Mouse (Mus musculus): ENCODE data around the gene Rplp2. TPM values are rescaled to one million over a fixed set of nuclear protein-coding genes. Genes with fewer than 3 reads are reported as not detected.
A peak's percentile ranks its signal among the peaks of the same experiment; 100 is the strongest.
"Not testable (repeated sequence)": the region's sequence is repeated elsewhere in the genome, so short reads cannot be mapped to it uniquely, and the experiment has no call there.

The Rplp2 gene
- total and polyA plus RNA-seq, 3 experiments, result 254 to 1,228 (median 577) TPM

GRCm38 (mm10) chr7:141443828-141444237 is 3.3 kb upstream of the Rplp2 start, which contains the start of gene Pidd1:
TSS of gene Pidd1 (minus strand) at chr7:141444025.
- peak; percentile 85 for DNase-seq

- DNase-seq, result not testable (repeated sequence)
These were observed 796 bp upstream of the Rplp2 start for GRCm38 (mm10) chr7:141446374-141446773.

GRCm38 (mm10) chr7:141451928-141452327 is 4.8 kb downstream of the Rplp2 start:
- DNase-seq, result no peak

- DNase-seq, result no peak
These were observed 6.5 kb downstream of the Rplp2 start for GRCm38 (mm10) chr7:141453636-141454035.

GRCm38 (mm10) chr7:141454967-141455551 is 7.9 kb downstream of the Rplp2 start, which contains the start of gene Pnpla2:
TSS of gene Pnpla2 (plus strand) at chr7:141455198.
- peak; percentile 98 for DNase-seq

- DNase-seq, result peak; percentile 89
These were observed 8.6 kb downstream of the Rplp2 start for GRCm38 (mm10) chr7:141455610-141456314.

GRCm38 (mm10) chr7:141456739-141457138 is 9.6 kb downstream of the Rplp2 start:
- DNase-seq, result peak; percentile 87

- no peak for DNase-seq
These were observed 10.1 kb downstream of the Rplp2 start for GRCm38 (mm10) chr7:141457236-141457635.

GRCm38 (mm10) chr7:141457986-141458660 is 11.0 kb downstream of the Rplp2 start:
- DNase-seq, result peak; percentile 71

GRCm38 (mm10) chr7:141458661-141459060 is 11.5 kb downstream of the Rplp2 start:
- no peak for DNase-seq

GRCm38 (mm10) chr7:141459301-141459711 is 12.1 kb downstream of the Rplp2 start:
- DNase-seq, result peak; percentile 31

GRCm38 (mm10) chr7:141460001-141460390 is 12.8 kb downstream of the Rplp2 start:
- DNase-seq, result peak; percentile 2

- peak; percentile 36 for DNase-seq
These were observed 13.4 kb downstream of the Rplp2 start, which contains the start of gene Cracr2b for GRCm38 (mm10) chr7:141460391-141461113. TSS of gene Cracr2b (plus strand) at chr7:141461094.

GRCm38 (mm10) chr7:141461521-141462332 is 14.6 kb downstream of the Rplp2 start:
- peak; percentile 44 for DNase-seq

GRCm38 (mm10) chr7:141462333-141462821 is 15.2 kb downstream of the Rplp2 start:
- peak; percentile 41 for DNase-seq

- peak; percentile 80 for DNase-seq
These were observed 16.8 kb downstream of the Rplp2 start for GRCm38 (mm10) chr7:141463824-141464602.

GRCm38 (mm10) chr7:141464603-141465201 is 17.5 kb downstream of the Rplp2 start:
- DNase-seq, result peak; percentile 26

GRCm38 (mm10) chr7:141465388-141466044 is 18.3 kb downstream of the Rplp2 start:
- DNase-seq, result no peak

- DNase-seq, result peak; percentile 65
These were observed 18.9 kb downstream of the Rplp2 start for GRCm38 (mm10) chr7:141466045-141466394.

Measured in adrenal gland, adult 2 months (tissue).